Mouse (Mus musculus) small intestine, adult 2 months (tissue): Measurements from ENCODE around the gene Axin2.

Experiments used
- CTCF ChIP-seq: fragments of 200-500 bp; IDR thresholded peaks from 2 replicates; pipeline ENCODE4 v1.5.1; 2012; ENCODE audit warnings: low read depth, mild to moderate bottlenecking, control low read depth, inconsistent platforms, low read length, moderate library complexity, mixed read lengths; ENCODE audit not compliant: insufficient replicate concordance, insufficient read length; ENCODE audit errors: extremely low read depth
- POLR2A ChIP-seq: fragments of 200-500 bp; IDR thresholded peaks from 2 replicates; pipeline ENCODE4 v1.6.1; 2012; ENCODE audit warnings: low read depth, mild to moderate bottlenecking, control low read depth, inconsistent platforms, low read length, moderate library complexity

DNA sequence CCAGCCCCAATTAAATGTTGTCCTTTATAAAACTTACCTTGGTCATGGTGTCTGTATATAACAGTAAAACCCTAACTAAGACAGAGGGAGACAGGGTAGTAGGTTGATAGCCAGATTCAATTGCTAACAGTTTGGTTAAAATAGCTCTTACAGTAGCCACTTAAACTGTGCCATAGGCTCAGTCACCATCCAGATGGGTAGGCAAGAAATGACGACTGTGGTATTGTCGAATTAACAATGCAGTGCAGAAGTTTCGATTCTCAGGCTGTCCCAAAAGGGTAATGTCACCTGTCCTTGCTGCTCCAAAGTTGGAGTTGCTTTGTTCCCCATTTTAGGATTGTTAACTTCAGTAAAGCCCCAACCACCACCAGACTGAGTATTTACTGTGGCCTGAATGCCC is 48.4 kb upstream of the Axin2 start:
- no peak for TF ChIP-seq POLR2A
- TF ChIP-seq CTCF, result no peak
